Mouse (Mus musculus): ENCODE measurements around the gene Foxn3. TPM values are rescaled to one million over a fixed set of nuclear protein-coding genes. Genes with fewer than 3 reads are reported as not detected.

The Foxn3 gene
- polyA plus RNA-seq, 1 experiment from 2014 or later: 93.4 TPM

DNA sequence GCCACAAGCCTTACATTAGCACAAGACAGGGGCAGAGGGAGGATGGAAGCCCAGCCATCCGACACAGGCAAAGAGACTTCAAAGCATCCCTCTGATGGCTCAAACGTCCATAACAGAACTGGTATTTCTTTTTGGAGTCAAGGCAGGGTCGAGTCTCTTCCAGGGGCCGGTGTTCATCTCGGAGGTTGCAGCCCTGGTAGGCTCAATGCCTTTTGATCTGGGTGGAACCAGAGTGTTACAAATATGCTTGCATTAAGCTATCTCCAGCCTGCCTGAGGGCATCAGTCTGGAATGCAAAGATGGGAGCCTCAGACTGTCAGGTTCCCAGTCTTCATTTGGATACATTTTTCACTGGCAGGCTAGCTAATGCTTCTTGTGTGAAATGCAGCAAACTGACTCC lies 52.6 kb downstream of the Foxn3 start:
- no peak for ATAC-seq (ENCODE audit: insufficient number of reproducible peaks, insufficient read depth, low FRiP score, low read depth)
- no peak overlapping the region for H3K27ac ChIP-seq (ENCODE audit: low read length)
- H3K36me3 ChIP-seq (ENCODE audit: control insufficient read depth, insufficient read depth, low read length): no peaks in the 10 kb centered on the region
- no peak overlapping the region for H3K4me3 ChIP-seq (ENCODE audit: low read depth, low read length)
- H3K27me3 ChIP-seq (ENCODE audit: control insufficient read depth, insufficient read depth, low read length): no peaks in the 10 kb centered on the region
- no peak overlapping the region for H3K4me2 ChIP-seq (replicated peaks; ENCODE audit: low read depth, low read length)
- whole genome bisulfite sequencing: 33% methylated on average over 5 of the region's 5 CpGs
- no peaks in the 10 kb centered on the region for H3K9me3 ChIP-seq (ENCODE audit: control insufficient read depth, low read depth, low read length)
- no peaks in the 10 kb centered on the region for H3K4me1 ChIP-seq (ENCODE audit: control insufficient read depth, insufficient read depth, low read length)
- no peak overlapping the region for H3K9ac ChIP-seq (replicated peaks; ENCODE audit: low read depth, low read length)

DNA sequence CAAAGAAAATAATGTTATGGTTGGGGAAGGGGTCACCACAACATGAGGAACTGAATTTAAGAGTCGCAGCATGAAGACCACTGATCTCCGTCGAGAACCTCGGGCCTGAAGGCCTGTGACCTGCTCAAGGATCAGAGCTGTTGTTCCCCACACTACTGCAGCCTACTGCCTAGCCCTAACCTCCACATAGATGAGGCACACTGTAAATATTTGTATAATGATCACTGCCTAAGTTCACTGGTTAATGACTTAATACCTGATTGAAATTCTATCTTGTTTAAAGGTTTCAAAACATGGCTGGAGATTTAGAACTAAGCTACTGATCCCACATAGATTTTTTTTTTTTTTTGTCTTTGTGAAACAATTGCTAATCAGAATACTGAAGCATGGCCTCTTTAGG lies 61.2 kb downstream of the Foxn3 start:
- Histone ChIP-seq H3K4me2 (replicated peaks; ENCODE audit: low read depth, low read length) (no peak overlapping the region), H3K4me3 (ENCODE audit: low read depth, low read length) (no peak overlapping the region), H3K9ac (replicated peaks; ENCODE audit: low read depth, low read length) (no peak overlapping the region), H3K9me3 (ENCODE audit: control insufficient read depth, low read depth, low read length) (no peaks in the 10 kb centered on the region), H3K27ac (ENCODE audit: low read length) (no peak overlapping the region), H3K36me3 (ENCODE audit: control insufficient read depth, insufficient read depth, low read length) (no peaks in the 10 kb centered on the region), H3K27me3 (ENCODE audit: control insufficient read depth, insufficient read depth, low read length) (no peaks in the 10 kb centered on the region), H3K4me1 (ENCODE audit: control insufficient read depth, insufficient read depth, low read length) (no peaks in the 10 kb centered on the region)
- ATAC-seq (ENCODE audit: insufficient number of reproducible peaks, insufficient read depth, low FRiP score, low read depth): no peak
- 77% methylated on average over 4 of the region's 4 CpGs for WGBS

DNA sequence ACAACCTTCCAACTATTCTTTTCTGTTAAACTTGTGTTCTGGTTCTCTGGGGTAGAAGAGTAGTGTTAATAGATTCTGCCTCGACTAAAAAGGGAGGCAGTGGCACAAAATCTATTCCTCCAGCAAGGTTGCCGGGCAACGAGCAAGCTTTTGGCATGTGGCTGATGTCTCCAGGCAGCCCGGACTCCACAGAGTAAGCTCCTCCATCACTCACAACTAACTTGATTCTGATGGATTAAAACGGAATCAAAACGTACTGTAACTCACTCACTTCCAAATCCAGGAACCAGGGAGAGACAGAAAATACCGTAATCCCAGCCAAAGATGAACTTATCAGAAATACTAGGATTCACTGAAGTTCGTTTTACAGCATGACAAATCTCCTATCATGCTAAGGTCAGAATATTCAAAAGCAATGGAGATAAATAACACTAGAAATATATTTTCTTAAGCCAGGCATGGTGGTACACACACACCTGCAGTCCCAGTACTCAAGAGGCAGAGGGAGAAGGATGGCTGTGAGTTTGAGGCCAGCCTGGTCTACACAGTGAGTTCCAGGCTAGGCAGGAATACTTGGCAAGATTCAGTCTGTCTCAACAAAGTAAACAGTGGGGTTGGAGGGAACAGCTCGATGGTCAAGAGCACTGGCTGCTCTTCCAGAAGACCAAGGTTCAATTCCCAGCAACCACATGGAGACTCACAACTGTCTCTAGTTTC lies 64.2 kb downstream of the Foxn3 start:
- H3K36me3 ChIP-seq (ENCODE audit: control insufficient read depth, insufficient read depth, low read length): no peaks in the 10 kb centered on the region
- no peak for ATAC-seq (ENCODE audit: insufficient number of reproducible peaks, insufficient read depth, low FRiP score, low read depth)
- no peaks in the 10 kb centered on the region for H3K4me1 ChIP-seq (ENCODE audit: control insufficient read depth, insufficient read depth, low read length)
- no peaks in the 10 kb centered on the region for H3K9me3 ChIP-seq (ENCODE audit: control insufficient read depth, low read depth, low read length)
- H3K4me2 ChIP-seq (replicated peaks; ENCODE audit: low read depth, low read length): no peak overlapping the region
- no peak overlapping the region for H3K9ac ChIP-seq (replicated peaks; ENCODE audit: low read depth, low read length)
- WGBS: 48% methylated on average over 9 of the region's 9 CpGs
- no peak overlapping the region for H3K4me3 ChIP-seq (ENCODE audit: low read depth, low read length)
- H3K27me3 ChIP-seq (ENCODE audit: control insufficient read depth, insufficient read depth, low read length): no peaks in the 10 kb centered on the region
- H3K27ac ChIP-seq (ENCODE audit: low read length): no peak overlapping the region

DNA sequence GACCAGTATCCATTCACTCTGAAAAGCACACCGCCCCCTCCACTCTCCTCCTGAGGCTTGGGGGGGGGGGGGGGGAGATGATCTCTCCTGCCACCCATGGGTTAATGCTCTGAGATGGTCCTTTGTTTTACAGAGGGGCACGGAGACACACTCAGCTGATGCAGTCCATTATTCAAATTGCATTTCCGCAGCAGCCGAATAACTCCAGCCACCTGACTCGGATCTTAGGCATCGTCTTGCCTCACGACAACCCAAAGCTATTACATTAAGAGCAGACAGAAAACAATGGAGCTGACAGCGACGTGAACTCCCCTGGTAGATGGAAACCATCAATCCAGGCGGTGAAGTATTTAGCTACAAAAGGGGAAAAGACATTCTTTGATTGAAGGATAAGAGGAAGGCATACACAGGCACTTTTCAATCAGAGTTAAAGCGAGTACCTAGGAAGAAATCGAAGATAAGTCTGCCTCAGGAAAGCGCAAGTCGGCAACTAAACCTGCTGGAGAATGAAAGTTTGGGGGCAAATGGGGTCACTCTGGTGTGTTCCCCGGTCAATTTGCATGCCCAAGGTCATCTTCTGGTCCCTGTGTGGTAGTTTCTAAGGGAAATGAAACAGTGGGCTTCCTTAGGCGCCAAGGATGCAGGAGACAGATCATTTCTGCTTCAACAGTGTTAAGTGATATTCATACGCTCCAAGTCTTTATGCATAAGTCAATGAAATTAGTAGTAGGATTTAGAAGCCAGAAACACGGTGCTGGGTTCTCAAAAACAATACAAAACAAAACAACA lies 65.0 kb downstream of the Foxn3 start:
- Histone ChIP-seq H3K4me2 (replicated peaks; ENCODE audit: low read depth, low read length) (no peak overlapping the region), H3K27me3 (ENCODE audit: control insufficient read depth, insufficient read depth, low read length) (no peaks in the 10 kb centered on the region), H3K36me3 (ENCODE audit: control insufficient read depth, insufficient read depth, low read length) (no peaks in the 10 kb centered on the region), H3K9ac (replicated peaks; ENCODE audit: low read depth, low read length) (no peak overlapping the region), H3K27ac (ENCODE audit: low read length) (no peak overlapping the region), H3K4me1 (ENCODE audit: control insufficient read depth, insufficient read depth, low read length) (no peaks in the 10 kb centered on the region), H3K4me3 (ENCODE audit: low read depth, low read length) (no peak overlapping the region), H3K9me3 (ENCODE audit: control insufficient read depth, low read depth, low read length) (no peaks in the 10 kb centered on the region; the same call in 1 of the 2 replicates)
- no peak for ATAC-seq (ENCODE audit: insufficient number of reproducible peaks, insufficient read depth, low FRiP score, low read depth)
- WGBS: 50% methylated on average over 17 of the region's 18 CpGs

DNA sequence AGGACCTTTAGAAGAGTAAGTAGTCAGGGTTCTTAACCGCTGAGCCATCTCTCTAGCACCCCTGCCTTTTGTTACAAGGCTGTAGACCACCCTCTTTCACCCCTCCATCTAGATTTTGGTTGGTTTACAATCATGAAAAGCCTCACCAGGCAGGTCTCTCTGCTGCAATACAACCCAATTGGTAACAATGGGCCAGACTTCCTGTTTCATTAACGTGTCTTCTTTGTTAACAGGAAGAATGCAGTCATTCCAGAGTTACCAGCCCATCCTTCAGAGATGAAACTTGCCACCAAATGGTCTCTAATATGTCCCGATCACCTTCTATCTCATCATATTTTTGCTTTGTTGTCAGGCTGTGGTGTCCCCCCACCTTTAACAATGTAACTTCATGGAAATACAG lies 66.4 kb downstream of the Foxn3 start:
- Histone ChIP-seq H3K27me3 (ENCODE audit: control insufficient read depth, insufficient read depth, low read length) (no peaks in the 10 kb centered on the region), H3K4me1 (ENCODE audit: control insufficient read depth, insufficient read depth, low read length) (no peaks in the 10 kb centered on the region), H3K27ac (ENCODE audit: low read length) (no peak overlapping the region), H3K9me3 (ENCODE audit: control insufficient read depth, low read depth, low read length) (no peaks in the 10 kb centered on the region; the same call in 1 of the 2 replicates), H3K36me3 (ENCODE audit: control insufficient read depth, insufficient read depth, low read length) (no peaks in the 10 kb centered on the region), H3K9ac (replicated peaks; ENCODE audit: low read depth, low read length) (no peak overlapping the region), H3K4me3 (ENCODE audit: low read depth, low read length) (no peak overlapping the region), H3K4me2 (replicated peaks; ENCODE audit: low read depth, low read length) (no peak overlapping the region)
- ATAC-seq (ENCODE audit: insufficient number of reproducible peaks, insufficient read depth, low FRiP score, low read depth): no peak
- 87% methylated on average over 3 of the region's 3 CpGs for WGBS

DNA sequence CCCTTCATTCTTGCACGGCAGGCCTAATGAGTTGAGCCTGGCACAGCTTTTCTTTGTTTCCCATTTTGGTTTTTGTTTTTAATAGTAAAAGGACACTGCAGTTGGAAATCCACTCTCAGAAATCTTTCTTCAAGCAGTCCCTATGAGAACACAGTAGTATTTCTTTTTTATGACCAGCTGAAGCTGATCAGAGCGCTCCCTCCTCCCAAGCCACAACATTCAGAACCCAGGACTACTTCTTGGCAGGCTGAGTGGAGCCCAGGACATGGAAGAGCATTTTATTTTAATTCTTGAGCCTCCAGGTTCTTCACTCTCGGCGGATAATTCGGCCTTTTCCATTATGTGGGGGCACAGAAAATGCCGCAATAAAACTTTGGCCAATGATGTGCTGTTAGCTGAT lies 73.2 kb downstream of the Foxn3 start:
- no peaks in the 10 kb centered on the region for H3K36me3 ChIP-seq (ENCODE audit: control insufficient read depth, insufficient read depth, low read length)

DNA sequence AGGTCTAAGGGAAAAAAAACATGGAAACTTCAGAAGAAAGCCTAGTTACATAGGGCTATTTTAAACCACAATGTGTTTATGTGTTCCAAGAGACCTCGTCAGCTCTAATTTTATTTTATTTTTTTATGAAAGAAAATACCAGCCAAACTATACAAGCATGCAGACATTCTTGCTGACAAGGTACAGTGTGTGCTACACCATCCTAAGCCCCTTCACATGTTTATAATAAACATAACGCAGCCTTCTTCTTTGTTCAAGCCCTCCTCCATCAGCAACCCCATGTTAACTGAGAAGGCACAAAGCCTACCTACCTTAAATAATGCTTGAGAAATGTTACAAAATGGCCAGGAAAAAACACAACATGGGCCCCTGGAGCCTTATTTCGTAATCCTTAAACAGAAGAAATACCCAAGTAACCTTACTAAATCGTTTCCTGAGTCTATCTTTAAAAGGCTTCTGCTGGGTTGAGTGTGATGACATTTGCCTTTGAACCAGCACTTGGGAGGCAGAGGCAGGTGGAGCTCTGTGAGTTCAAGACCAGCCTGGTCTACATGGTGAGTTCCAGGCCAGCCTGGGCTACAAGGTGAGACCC lies 74.3 kb downstream of the Foxn3 start:
- H3K27me3 ChIP-seq (ENCODE audit: control insufficient read depth, insufficient read depth, low read length): no peaks in the 10 kb centered on the region
- no peak overlapping the region for H3K27ac ChIP-seq (ENCODE audit: low read length)
- ATAC-seq (ENCODE audit: insufficient number of reproducible peaks, insufficient read depth, low FRiP score, low read depth): no peak
- WGBS: 82% methylated on average over 4 of the region's 4 CpGs
- H3K4me3 ChIP-seq (ENCODE audit: low read depth, low read length): no peak overlapping the region
- H3K36me3 ChIP-seq (ENCODE audit: control insufficient read depth, insufficient read depth, low read length): no peaks in the 10 kb centered on the region
- H3K9me3 ChIP-seq (ENCODE audit: control insufficient read depth, low read depth, low read length): no peaks in the 10 kb centered on the region; the same call in 1 of the 2 replicates
- no peak overlapping the region for H3K9ac ChIP-seq (replicated peaks; ENCODE audit: low read depth, low read length)
- no peak overlapping the region for H3K4me2 ChIP-seq (replicated peaks; ENCODE audit: low read depth, low read length)
- no peaks in the 10 kb centered on the region; the same call in 1 of the 2 replicates for H3K4me1 ChIP-seq (ENCODE audit: control insufficient read depth, insufficient read depth, low read length)

More for the DNA sequence above, 73.2 kb downstream of the Foxn3 start:
- ATAC-seq (ENCODE audit: insufficient number of reproducible peaks, insufficient read depth, low FRiP score, low read depth): no peak
- no peaks in the 10 kb centered on the region for H3K27me3 ChIP-seq (ENCODE audit: control insufficient read depth, insufficient read depth, low read length)
- no peaks in the 10 kb centered on the region; the same call in 1 of the 2 replicates for H3K4me1 ChIP-seq (ENCODE audit: control insufficient read depth, insufficient read depth, low read length)
- H3K4me3 ChIP-seq (ENCODE audit: low read depth, low read length): no peak overlapping the region
- H3K4me2 ChIP-seq (replicated peaks; ENCODE audit: low read depth, low read length): no peak overlapping the region
- WGBS: 66% methylated on average over 6 of the region's 6 CpGs
- H3K9me3 ChIP-seq (ENCODE audit: control insufficient read depth, low read depth, low read length): no peaks in the 10 kb centered on the region; the same call in 1 of the 2 replicates
- no peak overlapping the region for H3K9ac ChIP-seq (replicated peaks; ENCODE audit: low read depth, low read length)
- no peak overlapping the region for H3K27ac ChIP-seq (ENCODE audit: low read length)

DNA sequence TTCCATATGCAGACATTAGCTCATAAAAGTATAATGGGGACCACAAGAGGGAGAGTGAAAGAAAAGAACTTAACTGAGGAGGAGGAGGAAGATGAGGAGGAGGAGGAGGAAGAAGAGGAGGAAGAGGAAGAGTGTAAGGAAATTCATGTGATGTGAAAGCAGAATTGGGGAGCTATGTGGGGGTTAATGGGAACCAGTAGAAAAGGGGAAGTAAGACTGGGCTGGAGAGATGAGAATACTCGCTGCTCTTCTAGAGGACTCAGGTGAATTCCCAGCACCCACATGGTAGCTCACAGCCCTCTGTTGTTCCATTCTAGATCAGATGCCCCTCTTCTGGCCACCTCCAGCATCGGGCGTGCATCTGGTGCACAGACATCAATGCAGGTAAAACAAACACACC lies 83.0 kb downstream of the Foxn3 start:
- 78% methylated on average over 3 of the region's 3 CpGs for WGBS
- H3K9ac ChIP-seq (replicated peaks; ENCODE audit: low read depth, low read length): no peak overlapping the region

More for the DNA sequence above, 83.0 kb downstream of the Foxn3 start:
- Histone ChIP-seq H3K9me3 (ENCODE audit: control insufficient read depth, low read depth, low read length) (no peaks in the 10 kb centered on the region), H3K4me3 (ENCODE audit: low read depth, low read length) (no peak overlapping the region), H3K4me1 (ENCODE audit: control insufficient read depth, insufficient read depth, low read length) (no peaks in the 10 kb centered on the region), H3K27me3 (ENCODE audit: control insufficient read depth, insufficient read depth, low read length) (no peaks in the 10 kb centered on the region), H3K36me3 (ENCODE audit: control insufficient read depth, insufficient read depth, low read length) (no peaks in the 10 kb centered on the region), H3K27ac (ENCODE audit: low read length) (no peak overlapping the region), H3K4me2 (replicated peaks; ENCODE audit: low read depth, low read length) (no peak overlapping the region)
- no peak for ATAC-seq (ENCODE audit: insufficient number of reproducible peaks, insufficient read depth, low FRiP score, low read depth)
